Mouse (Mus musculus) midbrain, embryonic 13.5 days (tissue): Measurements from ENCODE around the gene Ahcyl1. TPM values are rescaled to one million over a fixed set of nuclear protein-coding genes. Genes with fewer than 3 reads are reported as not detected.

Source experiments
- ATAC-seq: fragments of 200-750 bp; cut with Nextera tagmentation; 2 replicates; pipeline ENCODE4 v1.8.0; 2017; ENCODE audit warnings: mild to moderate bottlenecking, moderate TSS enrichment, moderate library complexity
- H3K27ac ChIP-seq: fragments of 300-500 bp; sonication (generic); 2 replicates; pipeline ENCODE4 v1.5.1; 2015; ENCODE audit warnings: inconsistent platforms, mild to moderate bottlenecking, moderate library complexity
- H3K27me3 ChIP-seq: fragments of 300-500 bp; sonication (generic); 2 replicates; pipeline ENCODE4 v1.6.1; 2015; ENCODE audit warnings: mild to moderate bottlenecking, inconsistent platforms
- H3K36me3 ChIP-seq: fragments of 300-500 bp; sonication (generic); 2 replicates; pipeline ENCODE4 v1.6.1; 2015; ENCODE audit warnings: mild to moderate bottlenecking, inconsistent platforms
- H3K4me1 ChIP-seq: fragments of 300-500 bp; sonication (generic); replicated peaks from 2 replicates; pipeline ENCODE4 v1.6.1; 2015; ENCODE audit warnings: inconsistent platforms
- H3K4me2 ChIP-seq: fragments of 300-500 bp; sonication (generic); replicated peaks from 2 replicates; pipeline ENCODE4 v1.6.1; 2015; ENCODE audit warnings: moderate library complexity, mild to moderate bottlenecking, inconsistent platforms
- H3K4me3 ChIP-seq: fragments of 300-500 bp; sonication (generic); replicated peaks from 2 replicates; pipeline ENCODE4 v1.5.1; 2015; ENCODE audit warnings: mild to moderate bottlenecking, inconsistent platforms
- H3K9ac ChIP-seq: fragments of 300-500 bp; sonication (generic); replicated peaks from 2 replicates; pipeline ENCODE4 v1.6.1; 2015; ENCODE audit warnings: mild to moderate bottlenecking, inconsistent platforms
- H3K9me3 ChIP-seq: fragments of 300-500 bp; sonication (generic); 2 replicates; pipeline ENCODE4 v1.6.1; 2016; ENCODE audit warnings: mild to moderate bottlenecking, inconsistent platforms
- WGBS: fragments of 180-500 bp; shearing (Covaris S2); methylation state at CpG from one replicate; pipeline ENCODE4 v1.1.7; 2015; 5-methylcytosine and 5-hydroxymethylcytosine counted together
- polyA plus RNA-seq: library from polyadenylated mRNA; unstranded; fragments of >200 nt; fragmentation: Nextera tagmentation; extraction: Ambion mirVana; gene quantifications from 2 replicates; pipeline ENCODE4 v1.2.1, GENCODE M21; 2015

The Ahcyl1 gene
- polyA plus RNA-seq, 1 experiment from 2014 or later, result 116 TPM

DNA sequence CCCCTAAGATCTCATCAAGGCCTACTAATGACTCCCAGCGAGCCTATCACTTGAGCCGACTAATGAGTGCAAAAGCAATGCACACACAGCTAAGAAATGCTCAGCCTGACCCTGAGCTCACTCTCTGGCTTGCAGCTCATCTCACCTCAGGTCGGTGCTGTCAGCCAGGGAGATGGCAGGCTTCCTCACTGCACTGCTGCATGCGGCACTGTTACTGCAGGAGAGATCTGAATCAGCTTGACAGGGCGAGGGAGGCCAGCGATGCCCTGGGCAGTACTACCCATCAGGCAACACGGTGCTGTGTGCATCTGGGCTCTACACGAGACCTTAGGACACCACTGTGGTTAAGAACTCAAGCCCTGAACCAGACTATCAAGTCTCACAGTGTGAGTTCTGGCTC lies 70.8 kb downstream of the Ahcyl1 start:
- Histone ChIP-seq H3K4me2 (no peak overlapping the region), H3K27me3 (no peaks in the 10 kb centered on the region), H3K4me3 (no peak overlapping the region), H3K9me3 (no peaks in the 10 kb centered on the region), H3K27ac (no peak overlapping the region), H3K36me3 (peaks cover 83% of the 10 kb centered on the region), H3K9ac (no peak overlapping the region), H3K4me1 (peaks cover 19% of the 10 kb centered on the region)
- WGBS, result 94% methylated on average over 8 of the region's 8 CpGs
- no peak for ATAC-seq

DNA sequence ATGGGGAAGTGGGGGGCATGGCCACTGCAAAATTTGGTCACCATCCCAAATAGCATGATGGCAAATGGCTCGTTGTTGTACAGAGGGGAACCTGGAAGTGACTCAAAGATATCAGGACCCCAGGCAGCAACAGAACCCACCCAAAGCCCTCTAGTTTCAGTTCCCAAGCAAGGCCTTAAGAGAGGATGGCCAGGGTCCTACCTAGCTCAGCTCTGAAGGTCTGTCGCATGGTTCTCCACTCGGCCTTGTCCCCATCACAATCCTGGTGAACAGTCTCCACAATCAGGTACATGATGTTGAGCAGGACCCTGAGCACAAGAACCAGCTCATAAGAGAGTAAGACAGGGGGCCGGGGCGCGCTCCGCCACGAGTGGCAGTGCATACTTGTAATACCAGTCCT lies 71.9 kb downstream of the Ahcyl1 start:
- Histone ChIP-seq H3K4me1 (peaks cover 8% of the 10 kb centered on the region), H3K4me3 (no peak overlapping the region), H3K36me3 (peaks cover 91% of the 10 kb centered on the region), H3K9me3 (no peaks in the 10 kb centered on the region), H3K9ac (no peak overlapping the region), H3K27me3 (no peaks in the 10 kb centered on the region), H3K27ac (no peak overlapping the region), H3K4me2 (no peak overlapping the region)
- 98% methylated on average over 8 of the region's 8 CpGs for WGBS
- no peak for ATAC-seq

DNA sequence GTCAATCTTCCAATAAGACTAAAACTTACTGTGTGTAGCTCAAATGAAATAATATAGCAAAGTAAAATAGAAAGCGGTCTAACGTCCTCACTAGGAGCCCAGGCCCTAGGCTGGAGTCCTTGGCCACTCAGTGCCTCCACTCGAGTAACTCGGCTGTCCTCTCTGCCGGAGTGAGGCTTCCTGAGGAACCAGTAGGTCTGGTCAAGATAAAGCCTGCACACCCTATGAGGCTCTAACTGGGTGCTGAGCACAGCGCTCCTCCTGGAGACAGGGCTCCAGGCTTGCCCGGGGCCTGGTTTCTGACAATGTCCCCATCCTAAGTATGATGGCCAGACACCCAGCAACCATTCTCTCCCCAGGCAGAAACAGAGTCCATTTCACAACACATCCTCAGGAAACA lies 73.8 kb downstream of the Ahcyl1 start:
- Histone ChIP-seq H3K27ac (no peak overlapping the region), H3K36me3 (peaks cover 97% of the 10 kb centered on the region), H3K27me3 (no peaks in the 10 kb centered on the region), H3K9ac (no peak overlapping the region), H3K4me3 (no peak overlapping the region), H3K4me1 (no peaks in the 10 kb centered on the region), H3K9me3 (no peaks in the 10 kb centered on the region), H3K4me2 (no peak overlapping the region)
- 97% methylated on average over 7 of the region's 7 CpGs for WGBS
- ATAC-seq, result no peak

DNA sequence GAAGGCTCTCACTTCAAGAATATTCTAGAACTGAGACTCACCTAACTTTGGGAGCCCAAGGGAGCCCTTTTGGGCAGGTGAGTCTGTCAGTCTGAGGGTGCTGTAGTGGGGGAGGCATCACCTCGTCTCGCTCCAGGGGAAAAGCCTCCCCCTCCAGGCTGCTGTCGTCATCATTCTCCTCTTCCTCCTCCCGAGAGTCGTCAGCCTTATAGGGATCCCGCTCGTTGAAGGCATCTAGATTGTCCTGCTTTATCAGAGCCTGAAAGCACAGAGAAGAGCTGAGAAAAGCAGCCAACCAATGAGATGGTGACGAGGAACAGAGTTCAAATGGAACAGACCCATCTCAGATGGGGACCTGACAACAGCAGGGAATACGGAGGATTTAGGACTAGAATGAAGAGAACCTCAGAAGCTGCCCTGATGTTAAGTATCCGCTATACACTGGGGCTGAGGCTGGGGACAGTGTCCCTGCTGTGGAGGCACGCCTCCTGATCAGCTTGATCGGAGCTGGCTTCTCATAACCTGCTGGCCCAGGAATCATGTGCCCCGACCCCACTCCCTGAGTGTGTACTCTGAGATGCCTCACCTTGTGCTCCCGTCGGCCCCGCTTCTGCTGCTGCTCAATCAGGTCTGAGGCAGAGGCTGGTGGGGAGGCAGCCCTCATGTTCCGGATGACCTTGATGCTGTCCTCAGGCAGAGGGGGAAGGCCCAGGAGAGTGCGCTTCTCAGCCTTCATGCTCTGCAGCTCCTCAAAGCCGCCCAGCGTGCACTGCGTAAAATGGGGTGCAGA lies 74.9 kb downstream of the Ahcyl1 start:
- no peaks in the 10 kb centered on the region for H3K4me1 ChIP-seq
- H3K9me3 ChIP-seq, result no peaks in the 10 kb centered on the region
- no peak overlapping the region for H3K27ac ChIP-seq
- ATAC-seq, result no peak
- H3K27me3 ChIP-seq, result no peaks in the 10 kb centered on the region
- H3K9ac ChIP-seq, result no peak overlapping the region
- no peak overlapping the region for H3K4me2 ChIP-seq
- H3K36me3 ChIP-seq, result peaks cover 97% of the 10 kb centered on the region
- no peak overlapping the region for H3K4me3 ChIP-seq
- 91% methylated on average over 21 of the region's 21 CpGs for WGBS

DNA sequence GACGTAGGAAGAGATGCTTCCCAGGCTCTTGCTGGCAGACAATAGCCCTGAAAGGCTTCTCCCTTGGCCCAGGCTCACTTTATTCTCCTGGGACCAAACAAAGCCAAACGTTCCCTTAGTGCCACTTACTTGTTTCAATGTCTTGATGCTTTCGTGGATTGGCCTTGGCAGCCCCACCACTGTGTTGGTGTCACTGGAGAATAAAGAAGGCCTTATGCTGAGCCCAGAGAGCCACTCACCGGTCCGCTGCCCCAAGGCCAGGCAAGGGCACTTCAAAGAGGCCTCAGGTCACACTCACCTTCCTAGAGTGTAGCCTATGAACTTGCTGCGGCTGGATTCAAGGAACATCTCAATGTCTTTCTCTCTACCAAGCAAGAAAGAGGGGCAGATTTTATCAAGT lies 76.4 kb downstream of the Ahcyl1 start:
- no peak for ATAC-seq
- Histone ChIP-seq H3K27ac (no peak overlapping the region), H3K36me3 (peaks cover 97% of the 10 kb centered on the region), H3K27me3 (no peaks in the 10 kb centered on the region), H3K4me1 (no peaks in the 10 kb centered on the region), H3K4me2 (no peak overlapping the region), H3K9ac (no peak overlapping the region), H3K4me3 (no peak overlapping the region), H3K9me3 (no peaks in the 10 kb centered on the region)
- 88% methylated on average over 6 of the region's 6 CpGs for WGBS

DNA sequence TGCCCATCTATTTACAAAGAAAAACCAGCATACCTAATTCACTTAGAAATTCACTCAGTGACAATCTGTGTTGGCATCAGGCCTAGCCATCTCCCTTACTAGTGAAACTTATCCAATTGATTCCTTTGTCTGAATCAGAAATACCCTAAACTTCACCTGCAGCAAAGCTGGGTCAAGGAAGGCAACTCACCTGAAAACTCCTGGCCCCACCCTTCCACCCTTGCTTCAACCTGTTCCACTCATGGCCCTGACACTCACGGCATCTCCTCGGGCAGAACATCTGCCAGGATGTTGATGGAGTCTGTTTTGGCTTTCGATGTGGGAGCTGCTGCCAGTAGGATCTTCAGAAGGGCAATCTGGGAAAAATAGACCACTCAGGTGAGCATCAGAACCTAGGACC lies 78.6 kb downstream of the Ahcyl1 start:
- 97% methylated on average over 3 of the region's 3 CpGs for WGBS
- Histone ChIP-seq H3K27me3 (no peaks in the 10 kb centered on the region), H3K36me3 (peaks cover 97% of the 10 kb centered on the region), H3K4me1 (no peaks in the 10 kb centered on the region), H3K9me3 (no peaks in the 10 kb centered on the region), H3K4me3 (no peak overlapping the region), H3K9ac (no peak overlapping the region), H3K27ac (no peak overlapping the region), H3K4me2 (no peak overlapping the region)
- no peak for ATAC-seq

Other genes starting within 250 kb of the Ahcyl1 start
- 1.4 and 1.8 TPM in 2 replicates for gene Kcnc4, start 237.0 kb downstream of the Ahcyl1 start, polyA plus RNA-seq
- gene Slc6a17, start 178.5 kb downstream of the Ahcyl1 start, polyA plus RNA-seq, result 6.0 and 13.4 TPM in 2 replicates
- gene Ubl4b, start 141.5 kb downstream of the Ahcyl1 start, polyA plus RNA-seq, result not detected in 2 replicates
- gene Alx3, start 101.5 kb downstream of the Ahcyl1 start, polyA plus RNA-seq, result 0.49 and 1.2 TPM in 2 replicates
- not detected in 2 replicates for gene Gm10961, start 65.2 kb downstream of the Ahcyl1 start, polyA plus RNA-seq
- 152 and 156 TPM in 2 replicates for gene Strip1, start 64.9 kb downstream of the Ahcyl1 start, polyA plus RNA-seq
- gene Csf1, start 63.9 kb upstream of the Ahcyl1 start, polyA plus RNA-seq, result 4.9 and 5.3 TPM in 2 replicates
- 0.36 TPM in 1 of 2 replicates, not detected in the other for gene Eps8l3, start 180.7 kb upstream of the Ahcyl1 start, polyA plus RNA-seq
- gene Gstm5, start 199.3 kb upstream of the Ahcyl1 start, polyA plus RNA-seq, result 236 and 245 TPM in 2 replicates
- 100 and 107 TPM in 2 replicates for gene Gstm7, start 235.3 kb upstream of the Ahcyl1 start, polyA plus RNA-seq
- 14.5 and 17.3 TPM in 2 replicates for gene Gstm6, start 247.2 kb upstream of the Ahcyl1 start, polyA plus RNA-seq